Mouse (Mus musculus) liver, embryonic 14.5 days (tissue): ENCODE results near the gene Cacng6. TPM values are rescaled to one million over a fixed set of nuclear protein-coding genes. Genes with fewer than 3 reads are reported as not detected.

Experiments used
- ATAC-seq: fragments of 200-750 bp; cut with Nextera tagmentation; 2 replicates; pipeline ENCODE4 v1.8.0; 2017; ENCODE audit warnings: moderate number of reproducible peaks, mild to moderate bottlenecking, moderate library complexity; ENCODE audit not compliant: insufficient read depth
- DNase-seq, 3 experiments: peaks; one replicate each; pipeline ENCODE4 v3.0.0-alpha.2; 2012 to 2013; ENCODE audit warnings: low read depth in 3 of 3, low spot score in 3 of 3
- H3K27ac ChIP-seq: fragments of 300-500 bp; sonication (generic); 2 replicates; pipeline ENCODE4 v1.5.1; 2014; ENCODE audit warnings: moderate library complexity, mild to moderate bottlenecking, control low read depth, inconsistent platforms
- H3K27me3 ChIP-seq: fragments of 300-500 bp; sonication (generic); 2 replicates; pipeline ENCODE4 v1.6.1; 2014; ENCODE audit warnings: mild to moderate bottlenecking, low read length, moderate library complexity; ENCODE audit not compliant: control insufficient read depth, insufficient read depth
- H3K36me3 ChIP-seq: fragments of 300-500 bp; sonication (generic); replicated peaks from 2 replicates; pipeline ENCODE4 v1.6.1; 2014; ENCODE audit warnings: low read depth; ENCODE audit not compliant: control insufficient read depth, insufficient read depth
- H3K4me1 ChIP-seq, 2 experiments: fragments of 200-500 bp in 1 of 2; fragments of 300-500 bp in 1 of 2; sonication (generic) in 1 of 2; replicated peaks; 2 replicates each; pipeline ENCODE4 v1.6.1; 2012 to 2014; ENCODE audit warnings: antibody characterized with exemption in 1 of 2, inconsistent platforms in 1 of 2, low read length in 1 of 2; ENCODE audit not compliant: control insufficient read depth in 2 of 2, insufficient read depth in 2 of 2
- H3K4me2 ChIP-seq: fragments of 300-500 bp; sonication (generic); 2 replicates; pipeline ENCODE4 v1.6.1; 2014; ENCODE audit warnings: low read depth, mild to moderate bottlenecking, control low read depth, moderate library complexity
- H3K4me3 ChIP-seq, 2 experiments: fragments of 200-500 bp in 1 of 2; fragments of 300-500 bp in 1 of 2; sonication (generic) in 1 of 2; 2 replicates each; pipeline ENCODE4 v1.5.1; 2012 to 2014; ENCODE audit warnings: low read depth in 2 of 2, low read length in 2 of 2, mild to moderate bottlenecking in 2 of 2, control low read depth in 1 of 2, inconsistent platforms in 1 of 2, moderate library complexity in 1 of 2; ENCODE audit not compliant: insufficient read depth in 1 of 2
- H3K9ac ChIP-seq: fragments of 300-500 bp; sonication (generic); replicated peaks from 2 replicates; pipeline ENCODE4 v1.6.1; 2014; ENCODE audit warnings: mild to moderate bottlenecking, control low read depth, moderate library complexity
- H3K9me3 ChIP-seq: fragments of 300-500 bp; sonication (generic); 2 replicates; pipeline ENCODE4 v1.6.1; 2016; ENCODE audit warnings: low read length, mixed read lengths; ENCODE audit not compliant: control insufficient read depth
- CTCF ChIP-seq: IDR thresholded peaks from 2 replicates; pipeline ENCODE4 v1.5.1; 2016; ENCODE audit warnings: antibody characterized with exemption, low read depth, control low read depth
- EP300 ChIP-seq: IDR thresholded peaks from 2 replicates; pipeline ENCODE4 v1.6.1; 2016; ENCODE audit warnings: antibody characterized with exemption, low read depth
- WGBS: fragments of 180-500 bp; shearing (Covaris S2); extraction: QIAGEN DNeasy Blood & Tissue Kit; methylation state at CpG from one replicate; pipeline ENCODE4 v1.1.7; 2014; ENCODE audit not compliant: insufficient replicate concordance; 5-methylcytosine and 5-hydroxymethylcytosine counted together
- polyA plus RNA-seq, 2 experiments: library from polyadenylated mRNA; depleted of rRNA in 1 of 2; stranded (reverse) in 1 of 2; unstranded in 1 of 2; fragments of >200 nt; fragmentation: Nextera tagmentation in 1 of 2; extraction: Ambion mirVana in 1 of 2; gene quantifications; 2 replicates each; pipeline versions ENCODE4 v1.2.1 to v1.2.3; 2012 to 2014

The Cacng6 gene
- polyA plus RNA-seq, 2 experiments = not detected

DNA sequence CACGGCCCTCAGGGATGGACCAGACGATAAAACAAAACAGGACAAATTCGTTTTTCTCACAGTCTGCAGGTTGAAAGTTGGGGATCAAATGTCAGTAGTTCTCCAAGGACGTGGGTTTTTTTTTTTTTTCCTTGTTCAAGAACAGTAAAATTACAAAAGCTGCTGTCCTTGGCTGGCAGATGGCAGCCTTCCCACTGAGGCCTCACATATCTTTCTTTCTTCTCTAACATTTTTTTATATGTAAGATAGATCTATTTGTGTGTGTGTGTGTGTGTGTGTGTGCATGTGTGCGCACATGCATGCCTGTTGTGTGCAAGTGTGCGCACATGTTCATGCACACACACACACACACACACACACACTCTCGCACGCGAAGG lies 33.8 kb downstream of the Cacng6 start:
- Histone ChIP-seq H3K27ac (no peak overlapping the region), H3K27me3 (no peaks in the 10 kb centered on the region), H3K4me1 (no peaks in the 10 kb centered on the region), H3K9me3 (no peaks in the 10 kb centered on the region), H3K4me2 (no peak overlapping the region), H3K9ac (no peak overlapping the region), H3K36me3 (no peaks in the 10 kb centered on the region), H3K4me3 (no peak overlapping the region)
- DNase-seq (no peak), ATAC-seq (no peak)
- TF ChIP-seq CTCF = no peak
- no peak for TF ChIP-seq EP300
- WGBS = 60% methylated on average over 9 of the region's 9 CpGs

- ATAC-seq (no peak), DNase-seq (no peak)
These were observed 36.3 kb downstream of the Cacng6 start for GRCm38 (mm10) chr7:3460261-3460660.

GRCm38 (mm10) chr7:3463306-3463705 lies 39.3 kb downstream of the Cacng6 start:
- TF ChIP-seq EP300 (no peak), CTCF (no peak)
- ATAC-seq (no peak), DNase-seq (no peak)
- no peak overlapping the region for H3K9ac ChIP-seq
- H3K4me3 ChIP-seq = no peak overlapping the region
- H3K9me3 ChIP-seq = no peaks in the 10 kb centered on the region
- no peaks in the 10 kb centered on the region for H3K4me1 ChIP-seq
- H3K4me2 ChIP-seq = no peak overlapping the region
- H3K27ac ChIP-seq = no peak overlapping the region
- no peaks in the 10 kb centered on the region for H3K36me3 ChIP-seq
- 59% methylated on average over 4 of the region's 4 CpGs for WGBS
- H3K27me3 ChIP-seq = no peaks in the 10 kb centered on the region

More at GRCm38 (mm10) chr7:3460261-3460660, 36.3 kb downstream of the Cacng6 start:
- H3K4me1 ChIP-seq = no peaks in the 10 kb centered on the region
- H3K27me3 ChIP-seq = no peaks in the 10 kb centered on the region
- no peak overlapping the region for H3K4me3 ChIP-seq
- H3K9me3 ChIP-seq = no peaks in the 10 kb centered on the region
- H3K27ac ChIP-seq = no peak overlapping the region
- 63% methylated on average over 8 of the region's 8 CpGs for WGBS
- no peak overlapping the region for H3K4me2 ChIP-seq
- H3K36me3 ChIP-seq = no peaks in the 10 kb centered on the region
- TF ChIP-seq EP300 (no peak), CTCF (no peak)
- no peak overlapping the region for H3K9ac ChIP-seq

GRCm38 (mm10) chr7:3468614-3469013 lies 44.6 kb downstream of the Cacng6 start:
- Histone ChIP-seq H3K27me3 (no peaks in the 10 kb centered on the region), H3K36me3 (no peaks in the 10 kb centered on the region), H3K9me3 (no peaks in the 10 kb centered on the region), H3K4me1 (no peaks in the 10 kb centered on the region), H3K4me3 (no peak overlapping the region), H3K4me2 (no peak overlapping the region), H3K27ac (no peak overlapping the region), H3K9ac (no peak overlapping the region)
- WGBS = 43% methylated on average over 2 of the region's 2 CpGs
- ATAC-seq = no peak
- TF ChIP-seq CTCF = no peak
- TF ChIP-seq EP300 = no peak
- no peak for DNase-seq

- no peaks in the 10 kb centered on the region for H3K36me3 ChIP-seq
- DNase-seq = no peak
- H3K4me3 ChIP-seq = no peak overlapping the region
- ATAC-seq = no peak
- H3K9me3 ChIP-seq = no peaks in the 10 kb centered on the region
- H3K27me3 ChIP-seq = no peaks in the 10 kb centered on the region
- TF ChIP-seq CTCF (no peak), EP300 (no peak)
- no peak overlapping the region for H3K9ac ChIP-seq
- WGBS = 44% methylated on average over 3 of the region's 3 CpGs
- H3K27ac ChIP-seq = no peak overlapping the region
- H3K4me1 ChIP-seq = no peaks in the 10 kb centered on the region
- no peak overlapping the region for H3K4me2 ChIP-seq
These were observed 48.8 kb downstream of the Cacng6 start for GRCm38 (mm10) chr7:3472774-3473173.
